Mouse (Mus musculus) intestine, embryonic 16.5 days (tissue): ENCODE measurements around the gene A830031A19Rik. TPM values are rescaled to one million over a fixed set of nuclear protein-coding genes. Genes with fewer than 3 reads are reported as not detected.
A peak's percentile ranks its signal among the peaks of the same experiment; 100 is the strongest.

ENCODE experiments used
- ATAC-seq: fragments of 200-750 bp; cut with Nextera tagmentation; 2 replicates; pipeline ENCODE4 v1.8.0; 2017; ENCODE audit warnings: moderate TSS enrichment, moderate library complexity
- H3K27ac ChIP-seq: fragments of 300-500 bp; sonication (generic); 2 replicates; pipeline ENCODE4 v1.5.1; 2014; ENCODE audit warnings: mild to moderate bottlenecking, low read length
- H3K27me3 ChIP-seq: fragments of 300-500 bp; sonication (generic); replicated peaks from 2 replicates; pipeline ENCODE4 v1.6.1; 2014; ENCODE audit warnings: low read length, control low read depth, mixed read lengths; ENCODE audit not compliant: control insufficient read depth, insufficient read depth
- H3K36me3 ChIP-seq: fragments of 300-500 bp; sonication (generic); 2 replicates; pipeline ENCODE4 v1.6.1; 2014; ENCODE audit warnings: low read length, control low read depth; ENCODE audit not compliant: control insufficient read depth, insufficient read depth
- H3K4me1 ChIP-seq: fragments of 300-500 bp; sonication (generic); 2 replicates; pipeline ENCODE4 v1.6.1; 2014; ENCODE audit warnings: low read length, control low read depth, mixed read lengths; ENCODE audit not compliant: control insufficient read depth, insufficient read depth
- H3K4me2 ChIP-seq: fragments of 300-500 bp; sonication (generic); 2 replicates; pipeline ENCODE4 v1.6.1; 2014; ENCODE audit warnings: low read depth, low read length, control low read depth
- H3K4me3 ChIP-seq: fragments of 300-500 bp; sonication (generic); 2 replicates; pipeline ENCODE4 v1.5.1; 2014; ENCODE audit warnings: mild to moderate bottlenecking, low read length
- H3K9ac ChIP-seq: fragments of 300-500 bp; sonication (generic); 2 replicates; pipeline ENCODE4 v1.6.1; 2014; ENCODE audit warnings: low read depth, low read length
- H3K9me3 ChIP-seq: fragments of 300-500 bp; sonication (generic); 2 replicates; pipeline ENCODE4 v1.6.1; 2016; ENCODE audit warnings: low read length, control low read depth; ENCODE audit not compliant: control insufficient read depth
- WGBS: fragments of 180-500 bp; shearing (Covaris S2); extraction: QIAGEN DNeasy Blood & Tissue Kit; methylation state at CpG from one replicate; pipeline ENCODE4 v1.1.7; 2014; 5-methylcytosine and 5-hydroxymethylcytosine counted together
- polyA plus RNA-seq: library from polyadenylated mRNA; unstranded; fragments of >200 nt; fragmentation: Nextera tagmentation; extraction: Ambion mirVana; gene quantifications from 2 replicates; pipeline ENCODE4 v1.2.1, GENCODE M21; 2015

The A830031A19Rik gene
- polyA plus RNA-seq, 1 experiment from 2014 or later = not detected

GRCm38 (mm10) chr11:24050032-24050757 is 24.7 kb downstream of the A830031A19Rik start:
- Histone ChIP-seq H3K4me1 (no peaks in the 10 kb centered on the region), H3K4me3 (0 out of 2 replicates have a peak overlapping the region, but pooled peaks have one; percentile 57), H3K4me2 (no peak overlapping the region), H3K27me3 (no peaks in the 10 kb centered on the region), H3K9me3 (no peaks in the 10 kb centered on the region), H3K27ac (no peak overlapping the region), H3K9ac (no peak overlapping the region), H3K36me3 (no peaks in the 10 kb centered on the region)
- no peak for ATAC-seq
- 76% methylated on average over 11 of the region's 11 CpGs for WGBS

GRCm38 (mm10) chr11:24049226-24050031 is 25.4 kb downstream of the A830031A19Rik start:
- peak overlapping the region; percentile 63 for H3K9ac ChIP-seq
- H3K27ac ChIP-seq = no peak overlapping the region
- H3K4me2 ChIP-seq = peak overlapping the region; percentile 57
- peak; percentile 75 for ATAC-seq
- 6% methylated on average over 28 of the region's 28 CpGs for WGBS
- peak overlapping the region; percentile 57 for H3K4me3 ChIP-seq
- H3K36me3 ChIP-seq = no peaks in the 10 kb centered on the region
- H3K27me3 ChIP-seq = no peaks in the 10 kb centered on the region
- H3K4me1 ChIP-seq = no peaks in the 10 kb centered on the region
- H3K9me3 ChIP-seq = no peaks in the 10 kb centered on the region

- no peaks in the 10 kb centered on the region for H3K27me3 ChIP-seq
- no peak overlapping the region for H3K9ac ChIP-seq
- H3K27ac ChIP-seq = no peak overlapping the region
These were observed 30.8 kb downstream of the A830031A19Rik start for GRCm38 (mm10) chr11:24044025-24044424.

GRCm38 (mm10) chr11:24020760-24021159 is 54.1 kb downstream of the A830031A19Rik start:
- H3K4me3 ChIP-seq = no peak overlapping the region
- WGBS = 70% methylated on average over 1 of the region's 1 CpGs

More at GRCm38 (mm10) chr11:24044025-24044424, 30.8 kb downstream of the A830031A19Rik start:
- no peaks in the 10 kb centered on the region for H3K36me3 ChIP-seq
- WGBS = 69% methylated on average over 6 of the region's 6 CpGs
- ATAC-seq = no peak
- H3K4me1 ChIP-seq = no peaks in the 10 kb centered on the region
- H3K4me3 ChIP-seq = no peak overlapping the region
- no peak overlapping the region for H3K4me2 ChIP-seq
- no peaks in the 10 kb centered on the region for H3K9me3 ChIP-seq

GRCm38 (mm10) chr11:24018783-24019182 is 56.1 kb downstream of the A830031A19Rik start:
- 86% methylated on average over 2 of the region's 2 CpGs for WGBS

More at GRCm38 (mm10) chr11:24020760-24021159, 54.1 kb downstream of the A830031A19Rik start:
- no peak overlapping the region for H3K9ac ChIP-seq
- H3K4me1 ChIP-seq = no peaks in the 10 kb centered on the region
- H3K27ac ChIP-seq = no peak overlapping the region
- H3K36me3 ChIP-seq = no peaks in the 10 kb centered on the region
- H3K4me2 ChIP-seq = no peak overlapping the region
- ATAC-seq = no peak
- no peaks in the 10 kb centered on the region for H3K27me3 ChIP-seq
- H3K9me3 ChIP-seq = no peaks in the 10 kb centered on the region

GRCm38 (mm10) chr11:24016647-24017179 is 58.1 kb downstream of the A830031A19Rik start:
- Histone ChIP-seq H3K9me3 (no peaks in the 10 kb centered on the region), H3K9ac (no peak overlapping the region), H3K27ac (no peak overlapping the region), H3K4me3 (no peak overlapping the region), H3K4me1 (no peaks in the 10 kb centered on the region), H3K27me3 (no peaks in the 10 kb centered on the region), H3K36me3 (no peaks in the 10 kb centered on the region), H3K4me2 (no peak overlapping the region)
- no peak for ATAC-seq
- WGBS = 23% methylated on average over 2 of the region's 2 CpGs

More at GRCm38 (mm10) chr11:24018783-24019182, 56.1 kb downstream of the A830031A19Rik start:
- ATAC-seq = no peak
- H3K9me3 ChIP-seq = no peaks in the 10 kb centered on the region
- H3K4me2 ChIP-seq = no peak overlapping the region
- H3K4me3 ChIP-seq = no peak overlapping the region
- H3K4me1 ChIP-seq = no peaks in the 10 kb centered on the region
- no peak overlapping the region for H3K9ac ChIP-seq
- no peak overlapping the region for H3K27ac ChIP-seq
- H3K36me3 ChIP-seq = no peaks in the 10 kb centered on the region
- H3K27me3 ChIP-seq = no peaks in the 10 kb centered on the region

- 74% methylated on average over 3 of the region's 3 CpGs for WGBS
- Histone ChIP-seq H3K36me3 (no peaks in the 10 kb centered on the region), H3K27ac (no peak overlapping the region), H3K4me1 (no peaks in the 10 kb centered on the region), H3K4me2 (no peak overlapping the region), H3K4me3 (no peak overlapping the region), H3K9ac (no peak overlapping the region), H3K9me3 (no peaks in the 10 kb centered on the region), H3K27me3 (no peaks in the 10 kb centered on the region)
- no peak for ATAC-seq
These were observed 58.8 kb downstream of the A830031A19Rik start for GRCm38 (mm10) chr11:24016049-24016448.

- H3K4me3 ChIP-seq = no peak overlapping the region
- no peaks in the 10 kb centered on the region for H3K9me3 ChIP-seq
These were observed 60.2 kb downstream of the A830031A19Rik start for GRCm38 (mm10) chr11:24014642-24015041.

GRCm38 (mm10) chr11:24012301-24012700 is 62.6 kb downstream of the A830031A19Rik start:
- H3K9me3 ChIP-seq = no peaks in the 10 kb centered on the region
- WGBS = 82% methylated on average over 1 of the region's 1 CpGs
- H3K4me1 ChIP-seq = no peaks in the 10 kb centered on the region
- H3K27me3 ChIP-seq = no peaks in the 10 kb centered on the region
- H3K36me3 ChIP-seq = no peaks in the 10 kb centered on the region
- H3K9ac ChIP-seq = no peak overlapping the region
- H3K27ac ChIP-seq = no peak overlapping the region
- no peak overlapping the region for H3K4me2 ChIP-seq
- ATAC-seq = no peak
- H3K4me3 ChIP-seq = no peak overlapping the region

More at GRCm38 (mm10) chr11:24014642-24015041, 60.2 kb downstream of the A830031A19Rik start:
- H3K4me2 ChIP-seq = no peak overlapping the region
- WGBS = 59% methylated on average over 5 of the region's 5 CpGs
- H3K27me3 ChIP-seq = no peaks in the 10 kb centered on the region
- no peak overlapping the region for H3K9ac ChIP-seq
- no peak overlapping the region for H3K27ac ChIP-seq
- ATAC-seq = no peak
- no peaks in the 10 kb centered on the region for H3K36me3 ChIP-seq
- no peaks in the 10 kb centered on the region for H3K4me1 ChIP-seq
